Mouse (Mus musculus) frontal cortex, postnatal 25 days (tissue): ENCODE data around the gene Zdhhc23.

Experiments
- DNase-seq, 2 experiments: peaks; one replicate each; pipeline ENCODE4 v3.0.0; 2022; ENCODE audit warnings: low spot score in 2 of 2

The Zdhhc23 gene

DNA sequence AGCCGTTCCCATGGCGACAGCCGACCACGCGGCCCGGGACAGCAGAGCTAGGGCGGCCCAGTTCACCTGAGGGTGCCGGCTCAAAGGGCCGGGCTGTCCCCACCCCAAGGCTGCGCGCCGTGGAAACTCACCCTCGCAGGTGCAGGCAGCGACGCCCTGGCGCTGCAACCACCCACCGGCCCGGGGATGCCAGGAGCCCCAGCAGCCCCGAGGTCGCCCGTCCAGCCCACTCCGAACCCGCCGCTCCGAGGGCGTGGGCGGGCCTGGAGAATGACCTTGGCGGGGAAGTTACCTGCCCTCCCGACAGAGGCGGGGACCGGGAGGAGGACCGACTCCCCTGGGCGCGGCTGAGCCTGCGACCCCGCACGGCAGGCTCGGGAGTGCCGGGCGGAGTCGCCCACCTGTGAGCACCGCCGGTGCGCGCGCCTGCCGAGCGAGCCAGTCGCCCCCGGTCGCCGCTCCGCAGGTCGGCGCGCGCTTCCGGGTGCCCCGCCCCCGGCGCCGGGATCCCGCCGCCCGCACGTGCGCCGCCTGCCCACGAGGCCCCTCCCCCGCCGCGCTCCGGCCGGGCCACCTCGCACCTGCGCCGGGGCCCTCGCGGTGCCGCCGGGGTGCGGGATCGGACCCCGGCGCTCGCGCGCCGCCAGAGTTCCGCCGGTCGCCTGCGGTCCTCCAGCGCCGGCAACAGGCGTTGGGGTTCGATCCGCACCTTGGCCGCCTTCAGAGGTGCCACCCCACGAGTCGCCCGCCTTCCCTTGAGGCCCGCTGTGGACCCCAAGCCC is at the start of gene Zdhhc23:
TSS of gene Zdhhc23 (minus strand) at position 464 of the 782 bp plus-strand sequence.
- DNase-seq, result peak in 1 of 2 experiments; percentile 21

DNA sequence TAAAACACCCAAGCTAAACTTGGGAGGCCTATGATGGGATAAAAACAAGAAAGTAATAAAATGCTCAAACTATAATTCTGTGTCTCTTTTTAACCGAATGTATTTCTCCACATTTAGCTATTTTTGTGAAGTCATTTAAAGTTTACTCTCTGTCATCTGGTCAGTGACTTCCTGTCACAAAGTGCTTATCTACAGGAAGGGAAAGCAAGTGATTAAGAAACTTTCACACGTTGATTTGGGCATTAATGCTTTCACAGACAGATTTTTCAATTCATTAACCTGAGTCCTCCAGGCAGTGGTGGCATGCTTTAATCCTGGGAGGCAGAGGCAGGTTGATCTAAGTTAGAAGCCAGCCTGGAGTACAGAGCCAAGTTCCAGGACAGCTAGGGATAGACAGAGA is 49.7 kb upstream of the Zdhhc23 start:
- DNase-seq, result no peak

- DNase-seq, result no peak
Observed at GRCm38 (mm10) chr16:44026822-44027221, 47.2 kb upstream of the Zdhhc23 start.

DNA sequence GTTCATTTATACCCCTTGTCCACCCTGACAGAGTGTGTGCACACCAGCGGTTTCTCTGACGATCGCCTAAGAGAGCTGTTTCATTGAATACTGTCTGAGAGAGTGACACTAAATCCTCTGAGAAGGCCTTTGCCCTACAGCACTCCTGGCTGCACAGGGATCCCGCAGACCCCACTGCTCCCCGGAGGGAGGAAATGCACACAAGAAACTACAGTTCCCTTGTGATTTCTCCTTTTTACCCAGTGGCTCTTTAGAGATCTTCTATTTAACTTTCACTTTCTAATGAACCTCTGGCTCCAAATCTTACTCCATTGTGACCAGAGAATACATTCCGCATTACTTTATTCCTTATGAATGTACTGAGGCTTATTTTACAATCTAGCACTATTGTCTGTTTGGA is 46.6 kb upstream of the Zdhhc23 start:
- DNase-seq, result no peak

- no peak for DNase-seq
Observed at GRCm38 (mm10) chr16:44018986-44019548, 39.5 kb upstream of the Zdhhc23 start.

GRCm38 (mm10) chr16:44018372-44018771 is 38.8 kb upstream of the Zdhhc23 start:
- no peak for DNase-seq

GRCm38 (mm10) chr16:44017707-44018106 is 38.1 kb upstream of the Zdhhc23 start:
- no peak for DNase-seq

- DNase-seq, result no peak
Observed at GRCm38 (mm10) chr16:44016164-44016563, 36.6 kb upstream of the Zdhhc23 start.

GRCm38 (mm10) chr16:44015416-44016158 is 36.0 kb upstream of the Zdhhc23 start:
- DNase-seq, result no peak

- no peak for DNase-seq
Observed at GRCm38 (mm10) chr16:44011010-44011409, 31.4 kb upstream of the Zdhhc23 start.

DNA sequence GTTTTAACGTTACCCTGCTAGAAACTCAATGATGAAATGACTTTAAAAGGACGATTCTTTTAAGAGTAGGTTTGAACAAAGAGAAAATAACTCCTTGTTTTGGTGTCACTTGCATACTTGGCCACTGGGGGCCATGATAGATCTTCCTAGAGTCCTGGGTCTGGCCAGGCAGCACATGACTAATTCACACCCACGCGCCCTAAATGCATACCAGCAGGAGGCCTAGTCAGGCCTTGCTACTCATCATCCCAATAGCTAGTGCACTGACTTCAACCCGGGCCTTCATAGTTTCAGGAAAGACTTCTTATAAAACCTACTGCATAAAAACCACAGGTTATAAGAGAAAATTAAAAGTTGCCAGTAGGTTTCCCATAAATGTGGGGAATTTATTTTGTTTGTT is 22.5 kb upstream of the Zdhhc23 start:
- DNase-seq, result no peak

GRCm38 (mm10) chr16:43999541-43999940 is 19.9 kb upstream of the Zdhhc23 start:
- DNase-seq, result no peak

DNA sequence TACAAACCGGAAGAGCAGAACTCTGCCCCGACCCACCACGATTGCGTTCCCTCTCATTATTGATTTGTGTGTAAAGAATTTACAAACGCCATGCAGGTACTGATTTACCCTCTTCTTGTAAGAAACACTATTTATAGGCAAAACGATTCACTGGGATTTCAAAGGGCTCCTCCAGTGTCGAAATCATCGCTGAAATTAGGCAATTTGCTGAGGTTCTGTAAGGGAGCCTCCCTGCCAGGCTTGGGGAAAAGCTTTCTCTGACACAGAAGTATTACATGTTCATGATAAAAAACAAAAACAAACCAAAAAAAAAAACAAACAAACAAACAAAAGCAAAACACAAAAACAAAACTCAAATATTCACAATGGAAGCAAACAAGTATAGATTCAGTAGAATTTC is 19.5 kb upstream of the Zdhhc23 start:
- DNase-seq, result no peak

GRCm38 (mm10) chr16:43994623-43995022 is 15.0 kb upstream of the Zdhhc23 start:
- DNase-seq, result no peak

- no peak for DNase-seq
Observed at GRCm38 (mm10) chr16:43986299-43986698, 6.7 kb upstream of the Zdhhc23 start.

- DNase-seq, result peak in 1 of 2 experiments; percentile 15
Observed at GRCm38 (mm10) chr16:43980110-43980609, 569 bp upstream of the Zdhhc23 start.

GRCm38 (mm10) chr16:43979010-43979327 is 622 bp downstream of the Zdhhc23 start:
- no peak for DNase-seq

DNA sequence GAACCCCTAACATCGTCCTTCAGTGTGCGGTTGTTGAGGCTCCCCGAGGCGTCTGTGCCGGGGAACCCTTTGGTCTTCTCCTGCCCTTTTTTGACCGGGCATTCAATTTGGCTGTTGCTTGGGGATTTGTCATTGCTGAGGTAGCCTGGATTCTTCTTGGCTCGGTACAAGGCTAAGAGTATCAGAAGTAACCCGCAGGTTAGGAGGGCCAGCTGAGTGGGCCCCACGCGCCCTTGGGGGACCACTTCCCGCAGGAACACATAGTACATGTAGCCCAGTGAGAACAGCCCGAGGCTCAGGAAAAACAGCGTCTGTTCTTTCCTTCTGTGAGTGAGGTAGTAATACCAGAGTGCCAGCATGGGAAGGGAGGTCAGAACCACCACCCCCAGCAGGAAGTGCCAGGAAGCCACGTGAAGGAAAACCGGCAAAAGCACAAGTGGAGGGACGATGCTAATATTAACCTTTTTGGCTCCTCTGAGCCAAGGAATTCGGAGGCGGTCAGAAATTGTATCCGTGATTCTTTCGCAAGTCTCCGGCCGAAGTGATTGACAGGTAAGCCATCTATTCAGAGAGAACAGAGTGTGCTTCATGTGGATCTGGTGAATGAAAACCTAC is 5.9 kb downstream of the Zdhhc23 start:
- DNase-seq, result no peak

- DNase-seq, result no peak
Observed at GRCm38 (mm10) chr16:43973147-43973546, 6.4 kb downstream of the Zdhhc23 start.

GRCm38 (mm10) chr16:43972391-43972790 is 7.2 kb downstream of the Zdhhc23 start:
- DNase-seq, result no peak

DNA sequence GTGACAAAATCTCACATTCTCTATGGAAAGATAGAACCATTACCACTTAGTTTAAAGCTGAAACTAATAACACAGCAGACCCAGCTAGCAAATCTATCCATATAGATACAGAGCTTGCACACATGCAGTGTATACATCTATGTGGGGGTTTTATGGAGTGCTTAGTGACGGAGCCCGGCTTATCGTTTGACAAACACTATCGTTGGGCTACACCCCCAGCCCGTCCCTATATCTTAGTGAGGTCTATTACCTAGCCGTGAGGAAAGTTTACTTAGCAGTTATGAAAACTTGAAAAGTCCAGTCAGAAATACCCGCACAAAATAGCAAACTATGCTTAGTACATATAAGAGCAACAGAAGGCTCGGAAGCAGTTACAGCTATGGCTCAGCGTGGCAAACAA is 7.8 kb downstream of the Zdhhc23 start:
- no peak for DNase-seq

GRCm38 (mm10) chr16:43971189-43971588 is 8.4 kb downstream of the Zdhhc23 start:
- DNase-seq, result no peak
